Mouse (Mus musculus) small intestine, adult 2 months (tissue): ENCODE results near the gene Zmiz2.

Experiments
- CTCF ChIP-seq: fragments of 200-500 bp; IDR thresholded peaks from 2 replicates; pipeline ENCODE4 v1.5.1; 2012; ENCODE audit warnings: low read depth, mild to moderate bottlenecking, control low read depth, inconsistent platforms, low read length, moderate library complexity, mixed read lengths; ENCODE audit not compliant: insufficient replicate concordance, insufficient read length; ENCODE audit errors: extremely low read depth
- POLR2A ChIP-seq: fragments of 200-500 bp; IDR thresholded peaks from 2 replicates; pipeline ENCODE4 v1.6.1; 2012; ENCODE audit warnings: low read depth, mild to moderate bottlenecking, control low read depth, inconsistent platforms, low read length, moderate library complexity

DNA sequence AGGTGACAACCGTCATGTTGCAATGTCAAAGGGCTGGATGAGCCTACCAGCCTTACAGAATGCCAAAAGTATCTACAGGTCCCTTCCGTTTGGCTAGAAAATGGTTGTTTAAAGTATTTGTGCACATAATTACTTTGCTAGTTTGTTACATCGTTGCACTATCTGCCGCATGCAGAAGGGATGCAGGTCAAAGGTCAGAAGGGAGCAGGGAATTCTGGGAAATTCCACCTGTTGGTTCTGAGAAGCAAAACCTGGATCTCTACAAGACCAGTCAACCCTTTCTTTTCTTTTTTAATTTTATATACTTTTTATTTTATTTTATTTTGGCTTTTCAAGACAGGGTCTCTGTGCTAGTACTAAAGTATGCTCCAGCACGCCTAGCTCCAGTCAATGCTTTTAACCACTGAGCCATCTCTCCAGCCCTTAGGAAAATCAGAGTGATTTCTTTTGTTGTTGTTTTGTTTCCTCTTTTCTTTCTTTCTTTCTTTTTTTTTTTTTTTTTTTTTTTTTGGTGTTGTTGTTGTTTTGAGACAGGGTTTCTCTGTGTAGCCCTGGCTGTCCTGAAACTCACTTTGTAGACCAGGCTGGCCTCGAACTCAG lies 648 bp upstream of the Zmiz2 start:
- no peak for TF ChIP-seq CTCF
- TF ChIP-seq POLR2A = no peak
